Mouse (Mus musculus): ENCODE measurements around the gene Mapk11. TPM values are rescaled to one million over a fixed set of nuclear protein-coding genes. Genes with fewer than 3 reads are reported as not detected.

The Mapk11 gene
- 29.0 and 35.1 TPM in 2 replicates for polyA plus RNA-seq (2012; rRNA removed)

DNA sequence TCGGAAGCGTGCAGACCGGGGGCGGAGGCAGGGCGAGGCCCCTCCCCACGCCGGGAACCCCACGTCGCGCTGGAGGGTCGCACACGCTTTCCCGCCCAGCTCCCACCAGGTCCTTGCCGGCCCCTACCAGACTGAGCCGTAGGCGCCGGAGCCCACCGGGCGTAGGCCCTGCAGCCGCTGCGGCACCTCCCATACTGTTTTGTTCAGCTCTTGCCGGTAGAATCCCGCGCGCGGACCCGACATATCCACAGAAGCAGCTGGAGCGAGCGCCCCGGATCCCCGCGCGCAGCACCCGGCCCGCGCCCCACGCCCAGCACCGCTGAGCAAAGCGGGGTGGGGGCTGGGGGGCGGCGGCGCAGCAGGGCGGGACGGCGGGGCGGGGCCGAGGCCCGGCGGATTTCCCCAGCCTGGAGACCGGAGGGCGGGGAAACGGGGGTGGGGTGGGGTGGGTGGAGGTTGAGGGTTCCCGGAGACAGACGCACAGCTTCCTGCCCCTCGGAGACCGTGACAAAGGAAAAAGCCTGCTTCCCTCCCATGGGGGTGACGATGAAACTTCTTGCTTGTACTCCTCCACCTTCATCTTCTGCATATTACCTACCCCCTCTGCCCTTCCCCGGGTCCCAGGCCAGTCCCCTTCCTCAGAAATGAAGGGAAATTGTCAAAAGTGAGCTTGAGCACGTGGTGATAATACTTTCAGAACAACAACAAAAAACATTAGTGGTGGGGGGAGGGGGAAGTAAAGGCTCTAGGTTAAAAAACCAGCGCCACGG lies at the start of gene Mapk11:
Mapk11 (minus strand) TSS at position 358 of the 770 bp plus-strand sequence.
- no peaks in the 10 kb centered on the region for H3K27me3 ChIP-seq (ENCODE audit: control insufficient read depth, insufficient read depth, low read length)
- peak; percentile 19 to 62 for DNase-seq (ENCODE audit: low read depth in 1 of 2, low spot score in 2 of 2)
- WGBS = 1% methylated on average over 61 of the region's 61 CpGs

DNA sequence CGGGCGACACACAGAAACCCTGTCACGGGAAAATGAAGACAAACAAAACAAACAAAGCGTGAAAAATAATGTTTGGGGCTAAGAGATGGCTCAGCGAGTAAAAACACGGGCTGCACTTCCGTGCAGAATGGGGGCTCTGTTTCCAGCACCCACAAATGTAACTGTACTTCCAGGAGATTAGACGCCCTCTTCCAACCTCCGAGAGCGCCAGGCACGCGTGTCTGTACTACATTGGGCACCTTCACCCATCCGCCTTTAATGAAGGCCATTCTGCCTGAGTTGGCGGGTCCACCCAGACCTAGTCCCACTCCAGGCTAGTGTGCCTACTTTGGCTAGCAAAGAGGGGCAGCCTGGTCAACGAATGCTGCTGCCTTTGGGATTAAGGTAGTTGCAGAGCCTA lies 47.6 kb upstream of the Mapk11 start:
- TF ChIP-seq POLR2A (IDR thresholded peaks at IDR 0.05; ENCODE audit: low read depth, low read length) (no peak), CTCF (IDR thresholded peaks at IDR 0.05; ENCODE audit: extremely low read depth, insufficient read depth, insufficient read length, insufficient replicate concordance) (no peak)
- Histone ChIP-seq H3K36me3 (ENCODE audit: control insufficient read depth, insufficient read depth, low read length) (no peaks in the 10 kb centered on the region), H3K4me3 (ENCODE audit: extremely low read depth, insufficient read depth, insufficient read length) (peak overlapping the region; percentile 48; the same call in 1 of the 2 replicates), H3K27ac (ENCODE audit: insufficient read depth, low read length) (peak overlapping the region; percentile 50; the same call in 1 of the 2 replicates), H3K27me3 (ENCODE audit: control insufficient read depth, insufficient read depth, low read length) (no peaks in the 10 kb centered on the region), H3K4me1 (ENCODE audit: control insufficient read depth, insufficient read depth, insufficient read length) (peaks cover 7% of the 10 kb centered on the region; the same call in 1 of the 2 replicates)
- DNase-seq (ENCODE audit: low read depth in 1 of 2, low spot score in 2 of 2) = no peak
- 78% methylated on average over 15 of the region's 15 CpGs for WGBS

More for the DNA sequence above, at the start of gene Mapk11:
- peak within 1 kb of the TSS; percentile 82 for H3K4me3 ChIP-seq (ENCODE audit: extremely low read depth, insufficient read depth, insufficient read length)
- no peaks in the 10 kb centered on the region for H3K36me3 ChIP-seq (ENCODE audit: control insufficient read depth, insufficient read depth, low read length)
- peak within 1 kb of the TSS; percentile 78 for H3K27ac ChIP-seq (ENCODE audit: insufficient read depth, low read length)
- H3K4me1 ChIP-seq (ENCODE audit: control insufficient read depth, insufficient read depth, insufficient read length) = peaks cover 33% of the 10 kb centered on the region; the same call in 1 of the 2 replicates
- TF ChIP-seq CTCF (IDR thresholded peaks at IDR 0.05; ENCODE audit: extremely low read depth, insufficient read depth, insufficient read length, insufficient replicate concordance) (no peak), POLR2A (IDR thresholded peaks at IDR 0.05; ENCODE audit: low read depth, low read length) (no peak)

DNA sequence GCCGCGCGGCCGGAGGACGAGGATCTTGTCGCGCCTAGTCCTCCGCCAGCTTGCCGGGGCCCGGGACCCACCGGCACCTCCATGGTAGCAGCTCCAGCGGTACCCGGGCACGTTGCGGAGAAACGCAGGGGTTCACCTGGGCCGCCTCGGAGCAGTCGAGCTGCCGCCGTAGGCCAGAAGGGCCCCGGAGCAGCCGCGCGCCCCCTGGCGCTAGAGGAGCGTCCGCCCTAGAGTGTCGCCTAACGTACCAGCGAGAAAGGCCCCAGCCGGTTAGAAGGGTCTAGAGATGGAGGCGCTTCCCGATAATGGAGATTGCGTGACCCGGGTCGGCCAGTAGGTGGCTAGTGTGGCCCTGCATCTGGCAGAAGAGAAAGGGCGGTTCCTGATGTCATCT lies 46.9 kb upstream of the Mapk11 start, which contains the start of gene Dennd6b:
Dennd6b (minus strand) TSS at position 184 of the 394 bp plus-strand sequence.
- Histone ChIP-seq H3K4me1 (ENCODE audit: control insufficient read depth, insufficient read depth, insufficient read length) (peaks cover 7% of the 10 kb centered on the region; the same call in 1 of the 2 replicates), H3K27me3 (ENCODE audit: control insufficient read depth, insufficient read depth, low read length) (no peaks in the 10 kb centered on the region), H3K27ac (ENCODE audit: insufficient read depth, low read length) (peak within 1 kb of the TSS; percentile 95), H3K4me3 (ENCODE audit: extremely low read depth, insufficient read depth, insufficient read length) (peak within 1 kb of the TSS; percentile 82), H3K36me3 (ENCODE audit: control insufficient read depth, insufficient read depth, low read length) (no peaks in the 10 kb centered on the region)
- under 1% methylated on average over 37 of the region's 38 CpGs for WGBS
- DNase-seq (ENCODE audit: low read depth in 1 of 2, low spot score in 2 of 2) = peak; percentile 95 to 96
- TF ChIP-seq POLR2A (IDR thresholded peaks at IDR 0.05; ENCODE audit: low read depth, low read length) = no peak
- TF ChIP-seq CTCF (IDR thresholded peaks at IDR 0.05; ENCODE audit: extremely low read depth, insufficient read depth, insufficient read length, insufficient replicate concordance) = peak; percentile 91

DNA sequence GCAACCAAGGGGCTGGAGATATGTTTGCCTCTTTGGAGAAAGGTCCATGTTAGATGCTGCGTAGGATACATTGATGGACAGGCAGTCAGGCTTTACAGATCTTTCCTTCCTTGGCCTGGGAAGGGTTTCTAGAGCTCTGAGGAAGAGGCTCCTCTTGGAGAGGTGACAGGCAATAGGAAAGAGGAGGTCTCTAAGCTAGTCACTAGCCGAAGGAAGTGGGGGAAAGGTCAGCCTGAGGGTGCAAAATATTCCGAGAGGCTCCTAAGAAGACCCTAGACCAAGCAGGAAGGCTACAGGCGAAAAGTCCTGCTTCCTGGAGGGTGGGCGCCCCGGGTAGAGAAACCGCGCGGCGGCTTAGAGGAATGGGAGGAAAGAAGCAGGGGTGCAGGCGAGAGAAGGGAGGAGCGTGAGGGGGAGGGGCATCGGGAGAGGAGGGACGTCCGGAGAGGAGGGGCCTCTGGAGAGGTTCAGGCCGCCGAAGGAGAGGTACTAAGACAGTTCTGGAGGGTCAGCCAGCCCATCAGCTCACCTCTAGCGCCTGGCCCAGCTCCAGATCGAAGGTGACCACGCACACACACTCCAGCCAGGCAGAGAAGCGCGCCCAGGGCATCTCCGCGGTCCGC lies 46.4 kb upstream of the Mapk11 start:
- TF ChIP-seq CTCF (IDR thresholded peaks at IDR 0.05; ENCODE audit: extremely low read depth, insufficient read depth, insufficient read length, insufficient replicate concordance) (no peak), POLR2A (IDR thresholded peaks at IDR 0.05; ENCODE audit: low read depth, low read length) (peak; percentile 44)

DNA sequence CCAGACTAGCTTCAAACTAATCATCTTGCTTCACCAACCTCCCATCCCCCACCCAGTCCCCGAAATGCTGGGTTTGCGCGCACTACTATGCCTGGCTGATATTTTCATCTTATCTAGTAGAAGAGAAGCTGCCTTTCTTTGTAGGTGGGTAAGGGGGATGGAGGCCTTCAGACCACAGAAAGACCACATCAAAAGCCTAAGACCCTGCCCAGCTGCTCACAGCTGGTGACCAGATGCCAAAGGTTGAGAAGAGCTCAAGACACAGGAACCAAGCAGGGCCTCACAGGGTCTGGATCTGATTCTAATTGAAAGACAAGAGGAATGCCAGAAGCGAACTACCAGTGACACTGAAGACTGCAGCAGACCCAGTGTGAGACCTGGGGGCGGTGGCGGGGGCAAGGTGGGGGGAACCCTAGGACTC lies 45.8 kb upstream of the Mapk11 start:
- no peak for DNase-seq (ENCODE audit: low read depth in 1 of 2, low spot score in 2 of 2)
- no peak for TF ChIP-seq POLR2A (IDR thresholded peaks at IDR 0.05; ENCODE audit: low read depth, low read length)
- TF ChIP-seq CTCF (IDR thresholded peaks at IDR 0.05; ENCODE audit: extremely low read depth, insufficient read depth, insufficient read length, insufficient replicate concordance) = no peak
- Histone ChIP-seq H3K27me3 (ENCODE audit: control insufficient read depth, insufficient read depth, low read length) (no peaks in the 10 kb centered on the region), H3K36me3 (ENCODE audit: control insufficient read depth, insufficient read depth, low read length) (no peaks in the 10 kb centered on the region; the same call in 1 of the 2 replicates), H3K27ac (ENCODE audit: insufficient read depth, low read length) (no peak overlapping the region), H3K4me1 (ENCODE audit: control insufficient read depth, insufficient read depth, insufficient read length) (peaks cover 7% of the 10 kb centered on the region; the same call in 1 of the 2 replicates), H3K4me3 (ENCODE audit: extremely low read depth, insufficient read depth, insufficient read length) (no peak overlapping the region)
- WGBS = 35% methylated on average over 6 of the region's 6 CpGs

More for the DNA sequence above, 46.4 kb upstream of the Mapk11 start:
- H3K27ac ChIP-seq (ENCODE audit: insufficient read depth, low read length) = peak overlapping the region; percentile 95
- H3K4me1 ChIP-seq (ENCODE audit: control insufficient read depth, insufficient read depth, insufficient read length) = peaks cover 7% of the 10 kb centered on the region; the same call in 1 of the 2 replicates
- peak; percentile 68 to 91 for DNase-seq (ENCODE audit: low read depth in 1 of 2, low spot score in 2 of 2)
- H3K4me3 ChIP-seq (ENCODE audit: extremely low read depth, insufficient read depth, insufficient read length) = peak overlapping the region; percentile 82
- under 1% methylated on average over 22 of the region's 25 CpGs for WGBS
- H3K27me3 ChIP-seq (ENCODE audit: control insufficient read depth, insufficient read depth, low read length) = no peaks in the 10 kb centered on the region
- no peaks in the 10 kb centered on the region for H3K36me3 ChIP-seq (ENCODE audit: control insufficient read depth, insufficient read depth, low read length)

DNA sequence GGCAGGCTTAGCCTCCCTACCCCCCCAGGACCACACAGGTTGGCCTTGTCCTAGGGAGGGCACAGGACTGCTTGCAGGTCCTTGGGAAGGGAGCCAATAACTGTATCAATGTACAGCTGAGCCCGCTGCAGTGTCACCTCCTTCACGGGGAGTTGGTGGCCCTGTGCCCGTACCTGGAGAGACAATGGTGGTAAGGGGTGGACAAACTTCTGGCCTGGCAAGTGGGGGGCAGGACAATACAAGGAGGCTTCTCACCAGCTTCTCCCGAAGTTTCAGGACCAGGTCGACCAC lies 35.5 kb upstream of the Mapk11 start:
- Histone ChIP-seq H3K4me1 (ENCODE audit: control insufficient read depth, insufficient read depth, insufficient read length) (peaks cover 16% of the 10 kb centered on the region), H3K4me3 (ENCODE audit: extremely low read depth, insufficient read depth, insufficient read length) (no peak overlapping the region), H3K27me3 (ENCODE audit: control insufficient read depth, insufficient read depth, low read length) (0 out of 2 replicates have a peak, but pooled peaks cover 2% of the 10 kb centered on the region), H3K36me3 (ENCODE audit: control insufficient read depth, insufficient read depth, low read length) (no peaks in the 10 kb centered on the region), H3K27ac (ENCODE audit: insufficient read depth, low read length) (no peak overlapping the region)
- WGBS = 82% methylated on average over 5 of the region's 5 CpGs
- TF ChIP-seq CTCF (IDR thresholded peaks at IDR 0.05; ENCODE audit: extremely low read depth, insufficient read depth, insufficient read length, insufficient replicate concordance) = no peak
- no peak for TF ChIP-seq POLR2A (IDR thresholded peaks at IDR 0.05; ENCODE audit: low read depth, low read length)
- DNase-seq (ENCODE audit: low read depth in 1 of 2, low spot score in 2 of 2) = no peak

Measured in spleen, adult 2 months (tissue).